Mouse (Mus musculus): ENCODE data around the gene Aldoc.

The Aldoc gene

GRCm38 (mm10) chr11:78333992-78334391, 11.2 kb downstream of the Aldoc start:
- no peak for DNase-seq

- no peak for DNase-seq
These were observed 14.3 kb downstream of the Aldoc start for GRCm38 (mm10) chr11:78337040-78337439.

- DNase-seq, result no peak
These were observed 18.9 kb downstream of the Aldoc start for GRCm38 (mm10) chr11:78341702-78342101.

GRCm38 (mm10) chr11:78343381-78344327, 20.9 kb downstream of the Aldoc start, which contains the start of gene Unc119:
Gene Unc119 (plus strand): TSS chr11:78343482.
- DNase-seq, result peak; percentile 75

- DNase-seq, result no peak
These were observed 21.6 kb downstream of the Aldoc start for GRCm38 (mm10) chr11:78344328-78344889.

GRCm38 (mm10) chr11:78344890-78345715, 22.3 kb downstream of the Aldoc start:
- DNase-seq, result no peak

- no peak for DNase-seq
These were observed 23.0 kb downstream of the Aldoc start for GRCm38 (mm10) chr11:78345801-78346200.

GRCm38 (mm10) chr11:78346326-78347069, 23.7 kb downstream of the Aldoc start:
- DNase-seq, result no peak

- DNase-seq, result peak; percentile 82
These were observed 24.4 kb downstream of the Aldoc start for GRCm38 (mm10) chr11:78347070-78347754.

GRCm38 (mm10) chr11:78347908-78348307, 25.1 kb downstream of the Aldoc start:
- DNase-seq, result no peak

GRCm38 (mm10) chr11:78348474-78348873, 25.7 kb downstream of the Aldoc start:
- no peak for DNase-seq

- no peak for DNase-seq
These were observed 26.9 kb downstream of the Aldoc start for GRCm38 (mm10) chr11:78349441-78350358.

GRCm38 (mm10) chr11:78353081-78353480, 30.3 kb downstream of the Aldoc start:
- no peak for DNase-seq

GRCm38 (mm10) chr11:78354905-78355304, 32.1 kb downstream of the Aldoc start:
- DNase-seq, result no peak

GRCm38 (mm10) chr11:78355471-78356238, 32.9 kb downstream of the Aldoc start:
- DNase-seq, result peak; percentile 82

- DNase-seq, result peak; percentile 33
These were observed 35.7 kb downstream of the Aldoc start for GRCm38 (mm10) chr11:78358330-78359007.

GRCm38 (mm10) chr11:78360125-78360788, 37.5 kb downstream of the Aldoc start:
- peak; percentile 81 for DNase-seq

GRCm38 (mm10) chr11:78360789-78361131, 38.0 kb downstream of the Aldoc start:
- DNase-seq, result no peak
